ENCODE assay signal across 15 mouse cellular contexts in genomic region chr2:9639262-9639661, GRCm38 (mm10).
"Had no signal": no experiment of that assay in that cellular context is flagged by ENCODE, and none has a peak within 500 bp of the region (broad histone marks: within the 10 kb centered on the region; RNA-seq: fewer than 3 reads in every experiment).

No protein-coding gene starts in this region.

- H3K4me1 ChIP-seq: neural tube, embryonic 13.5 days; neural tube, embryonic 15.5 days had no signal

- H3K4me2 ChIP-seq: neural tube, embryonic 13.5 days; neural tube, embryonic 15.5 days; stomach, embryonic 15.5 days had no signal

- H3K27ac ChIP-seq: neural tube, embryonic 13.5 days; neural tube, embryonic 15.5 days; stomach, embryonic 15.5 days; stomach, postnatal 0 days had no signal

- H3K4me3 ChIP-seq: neural tube, embryonic 13.5 days; neural tube, embryonic 15.5 days; stomach, embryonic 15.5 days had no signal

- H3K36me3 ChIP-seq: neural tube, embryonic 13.5 days; neural tube, embryonic 15.5 days; stomach, embryonic 15.5 days had no signal

- H3K9ac ChIP-seq: neural tube, embryonic 13.5 days; neural tube, embryonic 15.5 days; stomach, embryonic 15.5 days had no signal

- DNase-seq: right cerebral cortex, adult 18-20 months; right cerebral cortex, postnatal 14 days; right cerebral cortex, postnatal 25 days; right cerebral cortex, postnatal 4 days; spleen, adult 18-20 months; thymus, adult 18-20 months; thymus, adult 2 months; thymus, postnatal 14 days; thymus, postnatal 25 days; thymus, postnatal 36 days; thymus, postnatal 4 days had no signal

- H3K27me3 ChIP-seq: neural tube, embryonic 13.5 days; neural tube, embryonic 15.5 days; stomach, embryonic 15.5 days had no signal

- H3K9me3 ChIP-seq: neural tube, embryonic 13.5 days; neural tube, embryonic 15.5 days; stomach, embryonic 15.5 days had no signal
